Mouse (Mus musculus) neural tube, embryonic 14.5 days (tissue): Measurements from ENCODE around the gene Evx2. TPM values are rescaled to one million over a fixed set of nuclear protein-coding genes. Genes with fewer than 3 reads are reported as not detected.
A peak's percentile ranks its signal among the peaks of the same experiment; 100 is the strongest.

Experiments
- ATAC-seq: fragments of 200-750 bp; cut with Nextera tagmentation; 2 replicates; pipeline ENCODE4 v1.8.0; 2017; ENCODE audit warnings: low read depth, mild to moderate bottlenecking, moderate TSS enrichment, moderate library complexity
- H3K27ac ChIP-seq: fragments of 300-500 bp; sonication (generic); 2 replicates; pipeline ENCODE4 v1.5.1; 2014; ENCODE audit warnings: low read depth, mild to moderate bottlenecking, control low read depth, low read length, moderate library complexity, mixed read lengths
- H3K27me3 ChIP-seq: fragments of 300-500 bp; sonication (generic); 2 replicates; pipeline ENCODE4 v1.6.1; 2014; ENCODE audit warnings: low read length; ENCODE audit not compliant: control insufficient read depth, insufficient read depth
- H3K36me3 ChIP-seq: fragments of 300-500 bp; sonication (generic); 2 replicates; pipeline ENCODE4 v1.6.1; 2014; ENCODE audit warnings: low read length, mixed read lengths; ENCODE audit not compliant: control insufficient read depth, insufficient read depth
- H3K4me1 ChIP-seq: fragments of 300-500 bp; sonication (generic); 2 replicates; pipeline ENCODE4 v1.6.1; 2014; ENCODE audit warnings: low read length; ENCODE audit not compliant: control insufficient read depth, insufficient read depth
- H3K4me2 ChIP-seq: fragments of 300-500 bp; sonication (generic); 2 replicates; pipeline ENCODE4 v1.6.1; 2014; ENCODE audit warnings: mild to moderate bottlenecking, low read depth, low read length, control low read depth
- H3K4me3 ChIP-seq: fragments of 300-500 bp; sonication (generic); 2 replicates; pipeline ENCODE4 v1.5.1; 2014; ENCODE audit warnings: low read depth, low read length, control low read depth, mixed read lengths
- H3K9ac ChIP-seq: fragments of 300-500 bp; sonication (generic); replicated peaks from 2 replicates; pipeline ENCODE4 v1.6.1; 2014; ENCODE audit warnings: low read depth, mild to moderate bottlenecking, control low read depth, low read length, mixed read lengths
- H3K9me3 ChIP-seq: fragments of 300-500 bp; sonication (generic); 2 replicates; pipeline ENCODE4 v1.6.1; 2016; ENCODE audit warnings: low read length; ENCODE audit not compliant: control insufficient read depth
- WGBS: fragments of 180-500 bp; shearing (Covaris S2); extraction: QIAGEN DNeasy Blood & Tissue Kit; methylation state at CpG from one replicate; pipeline ENCODE4 v1.1.7; 2014; 5-methylcytosine and 5-hydroxymethylcytosine counted together
- polyA plus RNA-seq: library from polyadenylated mRNA; unstranded; fragments of >200 nt; fragmentation: Nextera tagmentation; extraction: Ambion mirVana; gene quantifications from 2 replicates; pipeline ENCODE4 v1.2.1, GENCODE M21; 2014

Evx2 gene
- polyA plus RNA-seq, 1 experiment from 2014 or later, result 0.55 TPM

- no peak for ATAC-seq
- WGBS, result 4% methylated on average over 17 of the region's 17 CpGs
- Histone ChIP-seq H3K4me1 (peaks cover 4% of the 10 kb centered on the region; the same call in 1 of the 2 replicates), H3K4me2 (peak overlapping the region; percentile 44), H3K9ac (peak overlapping the region; percentile 58; the same call in 1 of the 2 replicates), H3K4me3 (peak overlapping the region; percentile 33), H3K27ac (peak overlapping the region; percentile 76; the same call in 1 of the 2 replicates), H3K36me3 (no peaks in the 10 kb centered on the region), H3K9me3 (no peaks in the 10 kb centered on the region), H3K27me3 (peaks cover 37% of the 10 kb centered on the region)
These were observed 27.1 kb upstream of the Evx2 start for GRCm38 (mm10) chr2:74686301-74686987.

GRCm38 (mm10) chr2:74685059-74685603 lies 25.8 kb upstream of the Evx2 start:
- Histone ChIP-seq H3K4me1 (0 out of 2 replicates have a peak, but pooled peaks cover 4% of the 10 kb centered on the region), H3K4me3 (peak overlapping the region; percentile 42; the same call in 1 of the 2 replicates), H3K4me2 (peak overlapping the region; percentile 41; the same call in 1 of the 2 replicates), H3K9ac (no peak overlapping the region), H3K36me3 (no peaks in the 10 kb centered on the region), H3K9me3 (no peaks in the 10 kb centered on the region), H3K27ac (no peak overlapping the region), H3K27me3 (peaks cover 42% of the 10 kb centered on the region)
- WGBS, result 10% methylated on average over 4 of the region's 4 CpGs
- ATAC-seq, result no peak

DNA sequence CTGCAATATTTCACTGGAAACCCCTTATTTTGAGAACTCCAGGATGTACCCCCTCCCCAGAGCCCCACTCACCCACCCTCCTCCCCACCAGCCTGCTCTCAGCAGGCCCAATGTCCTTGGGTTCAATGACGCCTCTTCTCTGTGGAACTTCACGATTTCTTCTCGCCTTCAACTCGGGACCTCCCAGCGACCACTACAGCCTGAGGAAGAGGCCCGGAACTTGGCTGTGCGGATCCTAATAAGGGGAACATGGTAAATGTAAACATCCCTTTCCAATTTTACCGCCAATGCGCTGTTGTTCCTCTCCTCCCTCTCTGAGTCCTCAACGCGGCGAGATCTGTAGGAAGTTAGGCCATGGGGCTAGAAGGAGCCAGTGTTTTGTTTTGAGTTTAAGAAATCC lies 24.7 kb upstream of the Evx2 start:
- peak overlapping the region; percentile 42 for H3K4me3 ChIP-seq
- WGBS, result 4% methylated on average over 12 of the region's 12 CpGs
- no peak for ATAC-seq
- peak overlapping the region; percentile 66 for H3K9ac ChIP-seq
- H3K9me3 ChIP-seq, result no peaks in the 10 kb centered on the region
- H3K4me2 ChIP-seq, result peak overlapping the region; percentile 41
- no peaks in the 10 kb centered on the region for H3K36me3 ChIP-seq
- peaks cover 45% of the 10 kb centered on the region for H3K27me3 ChIP-seq
- 0 out of 2 replicates have a peak, but pooled peaks cover 4% of the 10 kb centered on the region for H3K4me1 ChIP-seq
- no peak overlapping the region for H3K27ac ChIP-seq

DNA sequence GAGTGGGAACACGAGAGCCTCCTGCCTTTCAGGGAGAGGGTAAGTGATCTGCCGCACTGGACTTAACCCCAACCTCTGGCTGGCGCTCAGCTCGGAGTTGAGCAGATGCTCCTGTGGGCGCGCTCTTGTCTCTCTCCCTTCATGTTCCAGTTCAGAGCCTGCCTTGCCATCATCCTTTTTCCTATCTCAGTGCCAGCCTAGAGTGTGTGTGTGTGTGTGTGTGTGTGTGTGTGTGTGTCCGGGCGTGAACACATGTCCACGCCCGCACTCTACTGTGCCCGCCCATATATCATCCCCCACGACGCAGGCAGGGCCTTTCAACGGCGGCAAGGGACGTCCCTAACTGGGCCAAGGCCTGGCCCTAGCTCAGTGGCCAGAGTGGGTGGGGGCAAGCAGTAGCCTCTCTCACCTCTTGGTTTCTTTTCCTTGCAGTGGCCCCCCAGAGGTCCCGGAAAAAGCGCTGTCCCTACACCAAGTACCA lies 24.2 kb upstream of the Evx2 start:
- peak overlapping the region; percentile 81; the same call in 1 of the 2 replicates for H3K27ac ChIP-seq
- WGBS, result under 1% methylated on average over 18 of the region's 18 CpGs
- no peaks in the 10 kb centered on the region for H3K36me3 ChIP-seq
- peaks cover 45% of the 10 kb centered on the region for H3K27me3 ChIP-seq
- H3K4me1 ChIP-seq, result 0 out of 2 replicates have a peak, but pooled peaks cover 4% of the 10 kb centered on the region
- H3K4me3 ChIP-seq, result peak overlapping the region; percentile 42
- ATAC-seq, result peak; percentile 45
- peak overlapping the region; percentile 41 for H3K4me2 ChIP-seq
- H3K9me3 ChIP-seq, result no peaks in the 10 kb centered on the region
- H3K9ac ChIP-seq, result peak overlapping the region; percentile 66

DNA sequence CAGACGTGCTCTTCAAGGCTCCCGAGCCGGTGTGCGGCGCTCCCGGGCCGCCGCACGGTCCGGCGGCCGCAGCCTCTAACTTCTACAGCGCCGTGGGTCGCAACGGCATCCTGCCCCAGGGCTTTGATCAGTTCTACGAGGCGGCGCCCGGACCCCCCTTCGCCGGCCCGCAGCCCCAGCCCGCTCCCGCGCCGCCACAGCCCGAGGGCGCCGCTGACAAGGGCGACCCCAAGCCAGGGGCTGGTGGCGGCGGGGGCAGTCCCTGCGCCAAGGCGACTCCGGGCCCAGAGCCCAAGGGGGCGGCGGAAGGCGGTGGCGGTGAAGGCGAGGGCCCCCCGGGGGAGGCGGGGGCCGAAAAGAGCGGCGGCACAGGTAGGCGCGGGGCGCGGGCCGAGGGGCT lies 23.4 kb upstream of the Evx2 start:
- peak overlapping the region; percentile 66 for H3K9ac ChIP-seq
- H3K27ac ChIP-seq, result peak overlapping the region; percentile 81
- H3K27me3 ChIP-seq, result peaks cover 49% of the 10 kb centered on the region
- 0 out of 2 replicates have a peak, but pooled peaks cover 4% of the 10 kb centered on the region for H3K4me1 ChIP-seq
- under 1% methylated on average over 44 of the region's 51 CpGs for WGBS
- peak overlapping the region; percentile 42 for H3K4me2 ChIP-seq
- H3K36me3 ChIP-seq, result no peaks in the 10 kb centered on the region
- no peak for ATAC-seq
- no peaks in the 10 kb centered on the region for H3K9me3 ChIP-seq
- peak overlapping the region; percentile 42 for H3K4me3 ChIP-seq

DNA sequence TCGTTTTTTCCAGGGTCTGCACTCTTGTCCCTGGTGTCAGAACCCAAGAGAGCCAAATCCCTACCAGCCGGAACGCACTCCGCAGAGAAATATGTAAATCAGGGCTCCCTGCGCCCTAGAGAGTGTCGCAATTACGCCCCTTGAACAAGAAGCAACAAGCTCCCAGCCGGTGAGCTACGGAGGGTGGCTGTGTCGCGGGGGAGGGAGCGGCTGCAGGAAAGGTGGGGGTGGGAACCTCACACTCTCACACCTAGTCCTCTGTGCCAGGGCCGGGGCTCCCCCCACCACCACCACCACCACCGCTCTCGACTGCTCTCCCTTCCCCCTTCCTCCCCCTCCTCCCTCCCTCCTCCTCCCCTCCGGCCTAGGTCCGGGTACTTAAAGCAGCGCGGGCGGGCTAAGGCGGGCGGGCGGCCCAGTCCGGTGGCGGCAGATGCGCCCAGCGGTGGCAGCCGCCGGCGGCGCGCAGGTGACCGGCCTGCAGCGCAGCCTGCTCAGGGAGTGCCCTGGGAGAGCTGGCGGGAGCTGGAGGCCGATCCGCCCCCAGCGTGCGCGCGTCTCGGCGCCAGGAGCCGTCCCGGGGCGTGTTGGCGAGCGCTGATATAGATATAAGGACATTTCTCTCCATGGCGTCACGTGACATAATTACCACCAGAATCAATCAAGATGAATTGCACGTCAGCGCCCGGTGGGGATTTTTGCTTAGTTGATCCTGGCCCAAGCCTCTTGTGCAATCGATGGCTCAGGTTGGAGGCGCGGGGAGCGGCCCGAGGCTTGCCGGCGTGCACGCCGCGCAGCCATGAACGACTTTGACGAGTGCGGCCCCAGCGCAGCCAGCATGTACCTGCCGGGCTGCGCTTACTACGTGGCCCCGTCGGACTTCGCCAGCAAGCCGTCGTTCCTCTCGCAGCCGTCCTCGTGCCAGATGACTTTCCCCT lies 22.5 kb upstream of the Evx2 start:
- peak overlapping the region; percentile 66 for H3K9ac ChIP-seq
- peaks cover 53% of the 10 kb centered on the region for H3K27me3 ChIP-seq
- WGBS, result under 1% methylated on average over 78 of the region's 78 CpGs
- H3K4me2 ChIP-seq, result peak overlapping the region; percentile 42
- no peaks in the 10 kb centered on the region for H3K36me3 ChIP-seq
- no peaks in the 10 kb centered on the region for H3K9me3 ChIP-seq
- peak; percentile 57 for ATAC-seq
- H3K4me1 ChIP-seq, result 0 out of 2 replicates have a peak, but pooled peaks cover 4% of the 10 kb centered on the region
- H3K27ac ChIP-seq, result peak overlapping the region; percentile 81
- H3K4me3 ChIP-seq, result peak overlapping the region; percentile 42

- peak overlapping the region; percentile 42; the same call in 1 of the 2 replicates for H3K4me3 ChIP-seq
- H3K9me3 ChIP-seq, result no peaks in the 10 kb centered on the region
- H3K4me2 ChIP-seq, result peak overlapping the region; percentile 42
- H3K4me1 ChIP-seq, result 0 out of 2 replicates have a peak, but pooled peaks cover 4% of the 10 kb centered on the region
- 3% methylated on average over 21 of the region's 21 CpGs for WGBS
- no peak for ATAC-seq
- peaks cover 59% of the 10 kb centered on the region for H3K27me3 ChIP-seq
- H3K9ac ChIP-seq, result peak overlapping the region; percentile 39; the same call in 1 of the 2 replicates
- peak overlapping the region; percentile 81 for H3K27ac ChIP-seq
- H3K36me3 ChIP-seq, result no peaks in the 10 kb centered on the region
These were observed 21.4 kb upstream of the Evx2 start for GRCm38 (mm10) chr2:74680561-74681398.

DNA sequence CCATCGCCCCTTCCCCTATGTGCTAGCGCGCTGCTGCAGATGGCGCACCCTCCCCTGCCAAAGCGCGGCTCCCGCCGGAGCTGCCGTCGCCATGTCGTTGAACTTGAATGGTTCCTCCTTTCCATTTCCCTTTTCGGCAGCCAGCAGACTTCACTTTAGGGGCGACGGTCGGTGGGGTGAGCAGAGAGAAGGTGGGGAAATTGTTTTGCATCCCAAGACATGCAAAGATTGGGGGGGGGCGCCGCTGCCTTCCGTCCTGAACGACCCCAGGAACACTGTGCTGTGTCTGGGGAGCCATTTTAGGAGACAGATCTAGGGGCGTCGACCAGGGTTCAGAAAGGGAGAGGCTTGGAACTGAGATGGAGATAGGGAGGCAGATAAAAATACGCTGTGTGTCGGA lies 20.6 kb upstream of the Evx2 start:
- peak overlapping the region; percentile 42 for H3K4me2 ChIP-seq

More for the DNA sequence above, 20.6 kb upstream of the Evx2 start:
- Histone ChIP-seq H3K27me3 (peaks cover 53% of the 10 kb centered on the region), H3K4me3 (peak overlapping the region; percentile 42), H3K27ac (peak overlapping the region; percentile 81), H3K4me1 (0 out of 2 replicates have a peak, but pooled peaks cover 10% of the 10 kb centered on the region), H3K9ac (peak overlapping the region; percentile 39), H3K36me3 (no peaks in the 10 kb centered on the region), H3K9me3 (no peaks in the 10 kb centered on the region)
- 0% methylated on average over 23 of the region's 23 CpGs for WGBS
- ATAC-seq, result no peak
